19 mouse cellular contexts compared by ENCODE assay signal in genomic region chr6:88984863-88985262, GRCm38 (mm10).
DNase-seq lines count a peak whose midpoint lies in the region; ATAC-seq lines count a peak whose summit lies in the region.
"Had no signal": no experiment of that assay in that cellular context is flagged by ENCODE, and none has a peak within 500 bp of the region (broad histone marks: within the 10 kb centered on the region; RNA-seq: fewer than 3 reads in every experiment).

No protein-coding gene starts in this region.

- 0 out of 2 replicates have a peak, but pooled peaks cover 3% of the 10 kb centered on the region for H3K9me3 ChIP-seq in megakaryocyte, embryonic 14.5 days
- no peaks in the 10 kb centered on the region for H3K9me3 ChIP-seq in embryonic facial prominence, embryonic 10.5 days
- H3K9me3 ChIP-seq: embryonic facial prominence, embryonic 15.5 days; heart, embryonic 12.5 days had no signal

- ATAC-seq in megakaryocyte, adult 5-6 weeks (ENCODE audit: poor library complexity, severe bottlenecking): no peak
- ATAC-seq: forebrain, embryonic 14.5 days; hindbrain, embryonic 16.5 days; inflammation-experienced regulatory T-cells, adult 6 months; intestine, postnatal 0 days had no signal

- H3K27me3 ChIP-seq in megakaryocyte, embryonic 14.5 days (replicated peaks): peaks cover 67% of the 10 kb centered on the region
- H3K27me3 ChIP-seq in embryonic facial prominence, embryonic 10.5 days (replicated peaks; ENCODE audit: low read depth, poor library complexity, severe bottlenecking): no peaks in the 10 kb centered on the region
- H3K27me3 ChIP-seq: embryonic facial prominence, embryonic 15.5 days had no signal

- peaks cover 7% of the 10 kb centered on the region; the same call in 1 of the 2 replicates for H3K4me1 ChIP-seq in megakaryocyte, embryonic 14.5 days
- H3K4me1 ChIP-seq in embryonic facial prominence, embryonic 10.5 days: peaks cover 28% of the 10 kb centered on the region

- DNase-seq in 3134 (ENCODE audit: extremely low read depth, insufficient read length, low spot score): peak; percentile 77
- DNase-seq in 3T3-L1 (ENCODE audit: low read depth, low spot score): peak; percentile 94
- DNase-seq in embryonic facial prominence, embryonic 10.5 days (ENCODE audit: low spot score): no peak
- DNase-seq in lung, postnatal 14 days: no peak
- no peak for DNase-seq in cerebellum, postnatal 10 days
- DNase-seq: adrenal gland, postnatal 10 days; cerebellum, adult 11 months; cerebellum, adult 9-10 months; cerebellum, postnatal 36 days; gastrocnemius, adult 2 months; gastrocnemius, postnatal 25 days had no signal

- 36% methylated on average over 4 of the region's 4 CpGs for WGBS in embryonic facial prominence, embryonic 10.5 days

- H3K4me3 ChIP-seq in megakaryocyte, embryonic 14.5 days (replicated peaks): peak overlapping the region; percentile 6
- no peak overlapping the region for H3K4me3 ChIP-seq in embryonic facial prominence, embryonic 10.5 days
- H3K4me3 ChIP-seq: embryonic facial prominence, embryonic 15.5 days; gastrocnemius, adult 2 months; heart, embryonic 12.5 days had no signal

- H3K27ac ChIP-seq in embryonic facial prominence, embryonic 10.5 days (replicated peaks): peak overlapping the region; percentile 32; the same call in 1 of the 2 replicates
- H3K27ac ChIP-seq: embryonic facial prominence, embryonic 15.5 days; gastrocnemius, adult 2 months had no signal

- H3K36me3 ChIP-seq in megakaryocyte, embryonic 14.5 days (replicated peaks; ENCODE audit: low read length): no peaks in the 10 kb centered on the region
- H3K36me3 ChIP-seq in embryonic facial prominence, embryonic 10.5 days (replicated peaks): no peaks in the 10 kb centered on the region
- H3K36me3 ChIP-seq: embryonic facial prominence, embryonic 15.5 days; heart, embryonic 12.5 days had no signal

Comparison
In these comparisons a context has a peak if more than half of its experiments do, and no peak if none do; other contexts are left out.
1. DNase-seq: peak in 3134 (single experiment) and 3T3-L1 (single experiment); none in embryonic facial prominence, embryonic 10.5 days (single experiment), lung, postnatal 14 days (single experiment) and cerebellum, postnatal 10 days (0 of 2).